Mouse (Mus musculus): ENCODE results near the gene Nmb.

DNA sequence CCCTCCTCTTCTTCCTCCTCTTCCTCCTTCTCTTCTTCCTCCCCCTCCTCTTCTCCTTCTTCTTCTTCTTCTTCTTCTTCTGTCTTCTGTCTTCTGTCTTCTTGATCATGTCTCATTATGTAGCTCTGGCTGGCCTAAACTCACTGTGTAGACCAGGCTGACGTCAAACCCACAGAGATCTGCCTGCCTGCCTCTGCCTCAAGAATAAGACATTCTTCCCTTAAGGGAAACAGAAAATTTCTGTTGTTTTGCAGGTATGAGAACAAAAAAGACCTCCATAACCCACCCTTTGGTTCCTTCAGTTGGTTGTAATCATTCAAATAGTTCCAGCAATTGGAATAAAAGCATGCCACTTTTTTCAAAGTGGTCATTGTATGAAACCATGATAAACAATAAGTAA, 40.7 kb downstream of the Nmb start:
- TF ChIP-seq CTCF (IDR thresholded peaks at IDR 0.05; ENCODE audit: low read depth, low read length): no peak
- no peak for TF ChIP-seq TAL1 (conservative IDR thresholded peaks at IDR 0.05; ENCODE audit: low read depth, low read length)
- TF ChIP-seq GATA1 (IDR thresholded peaks at IDR 0.05; ENCODE audit: borderline replicate concordance, low read length): no peak
- TF ChIP-seq POLR2AphosphoS5 (IDR thresholded peaks at IDR 0.05; ENCODE audit: insufficient replicate concordance, low read depth, low read length): no peak
- no peak for TF ChIP-seq GATA2 (IDR thresholded peaks at IDR 0.05; ENCODE audit: borderline replicate concordance, low read depth, low read length)

Data from G1E (cell line).